Mouse (Mus musculus) macrophage (primary cell): ENCODE data around the gene Tinf2. TPM values are rescaled to one million over a fixed set of nuclear protein-coding genes. Genes with fewer than 3 reads are reported as not detected.

Source experiments
- H3K27ac ChIP-seq: fragments of 350-480 bp; formaldehyde crosslinking; 2 replicates; pipeline ENCODE4 v1.9.0; 2021
- H3K36me3 ChIP-seq: fragments of 350-480 bp; formaldehyde crosslinking; 2 replicates; pipeline ENCODE4 v1.9.0; 2021; ENCODE audit errors: inconsistent target
- H3K4me3 ChIP-seq: fragments of 350-480 bp; formaldehyde crosslinking; 2 replicates; pipeline ENCODE4 v1.9.0; 2021; ENCODE audit errors: inconsistent target
- H3K79me2 ChIP-seq: fragments of 350-480 bp; formaldehyde crosslinking; 2 replicates; pipeline ENCODE4 v1.9.0; 2021; ENCODE audit errors: inconsistent target
- WGBS: methylation state at CpG from one replicate; pipeline ENCODE4 v1.1.7; 2026; ENCODE audit warnings: inconsistent platforms; ENCODE audit not compliant: missing documents; 5-methylcytosine and 5-hydroxymethylcytosine counted together
- polyA plus RNA-seq: library from polyadenylated mRNA; stranded (reverse); fragments of 250-400 nt; gene quantifications from 3 replicates; pipeline ENCODE4 v1.2.4, GENCODE M21; 2018; ENCODE audit warnings: inconsistent platforms
- total RNA-seq, 78 experiments: library from RNA; depleted of rRNA; stranded (reverse); fragments of 250-400 nt; gene quantifications; 1 replicate in 9 of 78; 2 replicates in 24 of 78; 3 replicates in 43 of 78; 4 replicates in 2 of 78; pipeline ENCODE4 v1.2.4; 2018; ENCODE audit warnings: inconsistent platforms in 56 of 78

The Tinf2 gene
- total RNA-seq (2018; cell fraction: chromatin; rRNA removed), result 10 to 100 TPM; 11.7 to 73.8 (median 34.5) TPM
- 10 to 100 TPM in 8 of 26 experiments, 1 to 10 TPM in 18; 5.4 to 12.3 (median 9.1) TPM for total RNA-seq (2018; cell fraction: cytosol; rRNA removed)
- total RNA-seq (2018; cell fraction: nucleus; rRNA removed), result 10 to 100 TPM in 25 of 26 experiments, 1 to 10 TPM in 1; 7.4 to 43.6 (median 20.9) TPM
- polyA plus RNA-seq, result 9.0 to 10.5 TPM (median 10.4 TPM) in 3 replicates

- H3K27ac ChIP-seq, result peak within 1 kb of the TSS; percentile 55
- H3K36me3 ChIP-seq, result peaks cover 17% of the 10 kb centered on the region
- peaks cover 13% of the 10 kb centered on the region; the same call in 1 of the 2 replicates for H3K79me2 ChIP-seq
- peak within 1 kb of the TSS; percentile 67 for H3K4me3 ChIP-seq
- under 1% methylated on average over 64 of the region's 66 CpGs for WGBS
These were observed at the start of gene Tinf2 for GRCm38 (mm10) chr14:55681160-55682117. Gene Tinf2, minus strand, starts transcription at chr14:55681820.

GRCm38 (mm10) chr14:55730531-55731032 lies 49.0 kb upstream of the Tinf2 start:
- no peaks in the 10 kb centered on the region for H3K36me3 ChIP-seq
- no peak overlapping the region for H3K27ac ChIP-seq
- 92% methylated on average over 7 of the region's 7 CpGs for WGBS
- H3K4me3 ChIP-seq, result no peak overlapping the region
- H3K79me2 ChIP-seq, result no peaks in the 10 kb centered on the region

- Histone ChIP-seq H3K27ac (no peak overlapping the region), H3K4me3 (no peak overlapping the region), H3K36me3 (no peaks in the 10 kb centered on the region), H3K79me2 (no peaks in the 10 kb centered on the region)
- 84% methylated on average over 7 of the region's 7 CpGs for WGBS
These were observed 48.5 kb upstream of the Tinf2 start for GRCm38 (mm10) chr14:55730116-55730515.

- Histone ChIP-seq H3K36me3 (no peaks in the 10 kb centered on the region), H3K79me2 (no peaks in the 10 kb centered on the region), H3K27ac (no peak overlapping the region), H3K4me3 (no peak overlapping the region)
- WGBS, result 57% methylated on average over 8 of the region's 8 CpGs
These were observed 46.5 kb upstream of the Tinf2 start for GRCm38 (mm10) chr14:55727889-55728685.

- no peaks in the 10 kb centered on the region for H3K36me3 ChIP-seq
- H3K4me3 ChIP-seq, result no peak overlapping the region
- no peaks in the 10 kb centered on the region for H3K79me2 ChIP-seq
- H3K27ac ChIP-seq, result no peak overlapping the region
These were observed 44.6 kb upstream of the Tinf2 start for GRCm38 (mm10) chr14:55726261-55726660.

- Histone ChIP-seq H3K27ac (peak overlapping the region; percentile 54), H3K4me3 (no peak overlapping the region), H3K79me2 (no peaks in the 10 kb centered on the region), H3K36me3 (peaks cover 5% of the 10 kb centered on the region; the same call in 1 of the 2 replicates)
- WGBS, result 2% methylated on average over 8 of the region's 8 CpGs
These were observed 42.8 kb upstream of the Tinf2 start for GRCm38 (mm10) chr14:55724411-55724871.

- 84% methylated on average over 3 of the region's 7 CpGs for WGBS
- Histone ChIP-seq H3K79me2 (no peaks in the 10 kb centered on the region), H3K4me3 (no peak overlapping the region), H3K36me3 (peaks cover 14% of the 10 kb centered on the region), H3K27ac (no peak overlapping the region)
These were observed 41.8 kb upstream of the Tinf2 start for GRCm38 (mm10) chr14:55723433-55723832.

GRCm38 (mm10) chr14:55722438-55722945 lies 40.9 kb upstream of the Tinf2 start:
- 25% methylated on average over 8 of the region's 8 CpGs for WGBS
- H3K79me2 ChIP-seq, result no peaks in the 10 kb centered on the region
- H3K36me3 ChIP-seq, result peaks cover 22% of the 10 kb centered on the region
- no peak overlapping the region for H3K27ac ChIP-seq
- H3K4me3 ChIP-seq, result no peak overlapping the region

- Histone ChIP-seq H3K36me3 (peaks cover 28% of the 10 kb centered on the region), H3K4me3 (peak within 1 kb of the TSS; percentile 35), H3K79me2 (no peaks in the 10 kb centered on the region), H3K27ac (peak within 1 kb of the TSS; percentile 41)
- 2% methylated on average over 50 of the region's 50 CpGs for WGBS
These were observed 40.2 kb upstream of the Tinf2 start, which contains the start of gene Rabggta for GRCm38 (mm10) chr14:55721700-55722437. Gene Rabggta, minus strand, starts transcription at chr14:55722263.

GRCm38 (mm10) chr14:55721076-55721475 lies 39.5 kb upstream of the Tinf2 start:
- WGBS, result 93% methylated on average over 6 of the region's 6 CpGs
- H3K27ac ChIP-seq, result no peak overlapping the region
- no peaks in the 10 kb centered on the region for H3K79me2 ChIP-seq
- H3K36me3 ChIP-seq, result peaks cover 34% of the 10 kb centered on the region
- peak overlapping the region; percentile 35; the same call in 1 of the 2 replicates for H3K4me3 ChIP-seq

- Histone ChIP-seq H3K27ac (no peak overlapping the region), H3K4me3 (no peak overlapping the region), H3K36me3 (peaks cover 34% of the 10 kb centered on the region), H3K79me2 (no peaks in the 10 kb centered on the region)
- WGBS, result 97% methylated on average over 12 of the region's 12 CpGs
These were observed 39.0 kb upstream of the Tinf2 start for GRCm38 (mm10) chr14:55720666-55721065.

- no peak overlapping the region for H3K27ac ChIP-seq
- H3K36me3 ChIP-seq, result peaks cover 34% of the 10 kb centered on the region
- no peaks in the 10 kb centered on the region for H3K79me2 ChIP-seq
- no peak overlapping the region for H3K4me3 ChIP-seq
- WGBS, result 83% methylated on average over 6 of the region's 6 CpGs
These were observed 38.1 kb upstream of the Tinf2 start for GRCm38 (mm10) chr14:55719737-55720136.

GRCm38 (mm10) chr14:55716884-55717283 lies 35.3 kb upstream of the Tinf2 start:
- H3K79me2 ChIP-seq, result no peaks in the 10 kb centered on the region
- H3K36me3 ChIP-seq, result peaks cover 34% of the 10 kb centered on the region
- no peak overlapping the region for H3K27ac ChIP-seq
- 93% methylated on average over 8 of the region's 8 CpGs for WGBS
- H3K4me3 ChIP-seq, result no peak overlapping the region
